Mouse (Mus musculus) spleen, adult 2 months (tissue): Measurements from ENCODE around the gene Gm15557.

ENCODE experiments used
- CTCF ChIP-seq: fragments of 200-500 bp; IDR thresholded peaks from 2 replicates; pipeline ENCODE4 v1.5.1; 2011; ENCODE audit warnings: mild to moderate bottlenecking, inconsistent platforms; ENCODE audit not compliant: insufficient read depth, insufficient read length, insufficient replicate concordance; ENCODE audit errors: extremely low read depth
- POLR2A ChIP-seq: fragments of 200-500 bp; IDR thresholded peaks from 2 replicates; pipeline ENCODE4 v1.6.1; 2011; ENCODE audit warnings: low read depth, low read length, inconsistent platforms

DNA sequence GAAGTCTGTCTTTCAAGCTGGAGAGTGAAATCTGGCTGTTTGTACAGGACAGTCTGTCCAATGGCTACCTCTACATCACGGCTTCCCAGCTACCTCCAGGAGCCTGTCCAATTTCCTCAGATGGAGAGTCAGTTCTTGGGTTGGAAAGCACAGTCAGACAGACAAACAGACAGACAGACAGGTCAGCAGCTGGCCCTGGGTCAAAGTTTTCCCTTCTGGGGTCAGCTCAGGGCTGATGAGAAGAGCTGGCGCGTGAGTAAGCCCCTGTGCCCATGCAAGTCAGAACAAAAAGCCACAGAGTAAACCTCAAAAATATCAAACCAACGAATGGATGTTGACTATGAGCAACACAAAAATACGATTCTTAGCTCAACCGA lies 36.9 kb upstream of the Gm15557 start:
- TF ChIP-seq CTCF: no peak
- TF ChIP-seq POLR2A: no peak
